9 mouse cellular contexts compared by ENCODE assay signal in genomic region chr6:72656053-72656442, GRCm38 (mm10). TPM values are rescaled to one million over a fixed set of nuclear protein-coding genes. Genes with fewer than 3 reads are reported as not detected.
DNase-seq lines count a peak whose midpoint lies in the region; ATAC-seq and TF ChIP-seq lines count a peak whose summit lies in the region.
"Had no signal": no experiment of that assay in that cellular context is flagged by ENCODE, and none has a peak within 500 bp of the region (broad histone marks: within the 10 kb centered on the region; RNA-seq: fewer than 3 reads in every experiment).

No protein-coding gene starts in this region.

- H3K9ac ChIP-seq in liver, embryonic 11.5 days (ENCODE audit: low read depth, low read length) = no peak overlapping the region
- no peak overlapping the region for H3K9ac ChIP-seq in embryonic facial prominence, embryonic 15.5 days
- H3K9ac ChIP-seq in liver, embryonic 16.5 days (ENCODE audit: low read depth, low read length) = no peak overlapping the region

- H3K36me3 ChIP-seq in liver, embryonic 11.5 days (ENCODE audit: control insufficient read depth, insufficient read depth, low read length) = no peaks in the 10 kb centered on the region
- no peaks in the 10 kb centered on the region for H3K36me3 ChIP-seq in embryonic facial prominence, embryonic 15.5 days
- H3K36me3 ChIP-seq in liver, embryonic 16.5 days (ENCODE audit: control insufficient read depth, insufficient read depth) = no peaks in the 10 kb centered on the region

- H3K4me1 ChIP-seq in liver, embryonic 11.5 days (replicated peaks; ENCODE audit: control insufficient read depth, insufficient read depth, low read length) = peaks cover 20% of the 10 kb centered on the region
- H3K4me1 ChIP-seq in embryonic facial prominence, embryonic 15.5 days = peaks cover 92% of the 10 kb centered on the region
- H3K4me1 ChIP-seq in liver, embryonic 16.5 days (ENCODE audit: control insufficient read depth, low read depth, low read length) = peaks cover 11% of the 10 kb centered on the region

- 80% methylated on average over 7 of the region's 7 CpGs for WGBS in liver, embryonic 11.5 days
- 62% methylated on average over 7 of the region's 7 CpGs for WGBS in embryonic facial prominence, embryonic 15.5 days
- 69% methylated on average over 7 of the region's 7 CpGs for WGBS in liver, embryonic 16.5 days (ENCODE audit: insufficient replicate concordance)

- H3K9me3 ChIP-seq in liver, embryonic 11.5 days (ENCODE audit: control insufficient read depth, low read length) = no peaks in the 10 kb centered on the region
- H3K9me3 ChIP-seq in embryonic facial prominence, embryonic 15.5 days (replicated peaks) = no peaks in the 10 kb centered on the region
- H3K9me3 ChIP-seq in liver, embryonic 16.5 days (replicated peaks; ENCODE audit: control insufficient read depth, low read length) = no peaks in the 10 kb centered on the region

- ATAC-seq in liver, embryonic 11.5 days (replicated peaks; ENCODE audit: low FRiP score) = no peak
- no peak for ATAC-seq in embryonic facial prominence, embryonic 15.5 days (ENCODE audit: insufficient number of reproducible peaks, low FRiP score, low TSS enrichment, low read depth)
- ATAC-seq in liver, embryonic 16.5 days (ENCODE audit: low read depth) = no peak
- no peak for ATAC-seq in erythroblast, adult 5-6 weeks (replicated peaks; ENCODE audit: low FRiP score, poor library complexity, severe bottlenecking)

- H3K27me3 ChIP-seq in liver, embryonic 11.5 days (replicated peaks; ENCODE audit: control insufficient read depth, insufficient read depth, low read length) = no peaks in the 10 kb centered on the region
- no peaks in the 10 kb centered on the region for H3K27me3 ChIP-seq in embryonic facial prominence, embryonic 15.5 days
- no peaks in the 10 kb centered on the region for H3K27me3 ChIP-seq in liver, embryonic 16.5 days (ENCODE audit: control insufficient read depth, insufficient read depth, low read depth, low read length)

- no peak overlapping the region for H3K4me2 ChIP-seq in liver, embryonic 11.5 days
- H3K4me2 ChIP-seq in embryonic facial prominence, embryonic 15.5 days (replicated peaks) = peak overlapping the region; percentile 51
- H3K4me2 ChIP-seq in liver, embryonic 16.5 days (ENCODE audit: low read depth, low read length) = no peak overlapping the region

- intact Hi-C loops in gastrocnemius, adult 2 months (cut with DNase I) = no loop called here

- peak overlapping the region; percentile 72 for H3K4me3 ChIP-seq in gastrocnemius, adult 2 months
- no peak overlapping the region for H3K4me3 ChIP-seq in liver, embryonic 11.5 days (ENCODE audit: low read depth, low read length)
- no peak overlapping the region for H3K4me3 ChIP-seq in embryonic facial prominence, embryonic 15.5 days (replicated peaks)
- no peak overlapping the region for H3K4me3 ChIP-seq in liver, embryonic 16.5 days (ENCODE audit: low read depth, low read length)

- H3K27ac ChIP-seq in gastrocnemius, adult 2 months = peak overlapping the region; percentile 82
- peak overlapping the region; percentile 65 for H3K27ac ChIP-seq in liver, embryonic 11.5 days (ENCODE audit: low read depth, low read length)
- peak overlapping the region; percentile 95 for H3K27ac ChIP-seq in embryonic facial prominence, embryonic 15.5 days (replicated peaks)
- H3K27ac ChIP-seq in liver, embryonic 16.5 days (ENCODE audit: low read length) = 0 out of 2 replicates have a peak overlapping the region, but pooled peaks have one; percentile 6
- H3K27ac ChIP-seq: macrophage had no signal

- DNase-seq in gastrocnemius, adult 2 months = no peak
- DNase-seq in gastrocnemius, adult 18-20 months (ENCODE audit: low spot score) = no peak
- DNase-seq in liver, embryonic 11.5 days (ENCODE audit: low spot score) = no peak
- no peak for DNase-seq in liver
- DNase-seq in ovary, postnatal 10 days (ENCODE audit: low spot score) = no peak

- TF ChIP-seq CTCF in gastrocnemius, adult 2 months (IDR thresholded peaks at IDR 0.05) = no peak

RNA-seq across cellular contexts. Expression of gene Tgoln1, which starts 39.2 kb away (rescaled TPM):
- total RNA-seq in gastrocnemius, adult 2 months (2021) = 10 to 100 TPM; 23.2 to 29.0 TPM
- total RNA-seq in gastrocnemius, adult 18-20 months (2021) = 10 to 100 TPM; 24.0 to 27.9 TPM
- 28.4 and 30.3 TPM in 2 replicates for polyA plus RNA-seq in liver, embryonic 11.5 days (2014; fragmentation: Nextera tagmentation; extraction: Ambion mirVana)
- 26.9 and 27.3 TPM in 2 replicates for polyA plus RNA-seq in embryonic facial prominence, embryonic 15.5 days (2015; fragmentation: Nextera tagmentation; extraction: Ambion mirVana)
- polyA plus RNA-seq in liver, embryonic 16.5 days (2015; fragmentation: Nextera tagmentation; extraction: Ambion mirVana) = 15.5 and 16.8 TPM in 2 replicates
- 17.9 and 24.9 TPM in 2 replicates for total RNA-seq in erythroblast, adult 5-6 weeks (2015; ENCODE audit: low replicate concordance)
- 19.8 and 20.2 TPM in 2 replicates for total RNA-seq in erythroblast, adult 5-6 weeks (2017; ENCODE audit: low replicate concordance)

RNA-seq across cellular contexts. Expression of gene Retsat, which starts 57.8 kb away (rescaled TPM):
- 10 to 100 TPM; 56.1 to 98.6 TPM for total RNA-seq in gastrocnemius, adult 2 months (2021)
- total RNA-seq in gastrocnemius, adult 18-20 months (2021) = 10 to 100 TPM; 62.7 to 71.1 TPM
- polyA plus RNA-seq in liver, embryonic 11.5 days (2014; fragmentation: Nextera tagmentation; extraction: Ambion mirVana) = 26.0 and 28.4 TPM in 2 replicates
- polyA plus RNA-seq in embryonic facial prominence, embryonic 15.5 days (2015; fragmentation: Nextera tagmentation; extraction: Ambion mirVana) = 18.1 and 18.7 TPM in 2 replicates
- 17.6 and 21.5 TPM in 2 replicates for polyA plus RNA-seq in liver, embryonic 16.5 days (2015; fragmentation: Nextera tagmentation; extraction: Ambion mirVana)
- total RNA-seq in erythroblast, adult 5-6 weeks (2015; ENCODE audit: low replicate concordance) = 1.7 and 4.0 TPM in 2 replicates
- total RNA-seq in erythroblast, adult 5-6 weeks (2017; ENCODE audit: low replicate concordance) = 3.5 and 3.8 TPM in 2 replicates

RNA-seq across cellular contexts. Expression of gene Elmod3, which starts 57.8 kb away (rescaled TPM):
- total RNA-seq in gastrocnemius, adult 2 months (2021) = 1 to 10 TPM; 7.7 to 9.8 TPM
- 1 to 10 TPM; 7.3 to 8.7 TPM for total RNA-seq in gastrocnemius, adult 18-20 months (2021)
- polyA plus RNA-seq in liver, embryonic 11.5 days (2014; fragmentation: Nextera tagmentation; extraction: Ambion mirVana) = 12.3 and 13.4 TPM in 2 replicates
- 18.8 and 23.9 TPM in 2 replicates for polyA plus RNA-seq in embryonic facial prominence, embryonic 15.5 days (2015; fragmentation: Nextera tagmentation; extraction: Ambion mirVana)
- polyA plus RNA-seq in liver, embryonic 16.5 days (2015; fragmentation: Nextera tagmentation; extraction: Ambion mirVana) = 4.5 and 4.7 TPM in 2 replicates
- 2.1 and 5.6 TPM in 2 replicates for total RNA-seq in erythroblast, adult 5-6 weeks (2015; ENCODE audit: low replicate concordance)
- total RNA-seq in erythroblast, adult 5-6 weeks (2017; ENCODE audit: low replicate concordance) = 0.85 and 6.0 TPM in 2 replicates

Comparison
In these comparisons a context has a peak if more than half of its experiments do, and no peak if none do; other contexts are left out.
1. H3K27ac ChIP-seq: peak in every context shown above with its lines; median percentile 95 in embryonic facial prominence, embryonic 15.5 days; 82 in gastrocnemius, adult 2 months; 65 in liver, embryonic 11.5 days; 6 in liver, embryonic 16.5 days.
2. RNA of gene Retsat, which starts 57.8 kb away (total RNA-seq): 56.1 to 98.6 TPM in gastrocnemius, adult 2 months and 62.7 to 71.1 TPM in gastrocnemius, adult 18-20 months; 1.7 to 4.0 TPM in erythroblast, adult 5-6 weeks; every median in the first group is over 10 times any median in the second.